Mouse (Mus musculus) midbrain, postnatal 0 days (tissue): ENCODE measurements around the gene Rpl41. TPM values are rescaled to one million over a fixed set of nuclear protein-coding genes. Genes with fewer than 3 reads are reported as not detected.

Experiments used
- ATAC-seq: fragments of 200-750 bp; cut with Nextera tagmentation; 2 replicates; pipeline ENCODE4 v1.8.0; 2017; ENCODE audit warnings: moderate number of reproducible peaks, mild to moderate bottlenecking, moderate TSS enrichment, moderate library complexity; ENCODE audit not compliant: low FRiP score
- DNase-seq: peaks from one replicate; pipeline ENCODE4 v3.0.0-alpha.2; 2015; ENCODE audit warnings: low spot score
- H3K27ac ChIP-seq: fragments of 300-500 bp; sonication (generic); 2 replicates; pipeline ENCODE4 v1.5.1; 2014; ENCODE audit warnings: low read depth, mild to moderate bottlenecking, low read length, mixed read lengths
- H3K27me3 ChIP-seq: fragments of 300-500 bp; sonication (generic); 2 replicates; pipeline ENCODE4 v1.6.1; 2014; ENCODE audit warnings: low read length, control low read depth, mixed read lengths; ENCODE audit not compliant: insufficient read depth
- H3K36me3 ChIP-seq: fragments of 300-500 bp; sonication (generic); 2 replicates; pipeline ENCODE4 v1.6.1; 2014; ENCODE audit warnings: low read length, control low read depth, mixed read lengths; ENCODE audit not compliant: insufficient read depth
- H3K4me1 ChIP-seq: fragments of 300-500 bp; sonication (generic); 2 replicates; pipeline ENCODE4 v1.6.1; 2014; ENCODE audit warnings: mild to moderate bottlenecking, control low read depth, antibody characterized with exemption, low read length, mixed read lengths; ENCODE audit not compliant: insufficient read depth
- H3K4me2 ChIP-seq: fragments of 300-500 bp; sonication (generic); 2 replicates; pipeline ENCODE4 v1.6.1; 2014; ENCODE audit warnings: low read depth, mild to moderate bottlenecking, low read length, mixed read lengths; ENCODE audit not compliant: poor library complexity, severe bottlenecking
- H3K4me3 ChIP-seq: fragments of 300-500 bp; sonication (generic); 2 replicates; pipeline ENCODE4 v1.5.1; 2014; ENCODE audit warnings: low read depth, mild to moderate bottlenecking, low read length, moderate library complexity
- H3K9ac ChIP-seq: fragments of 300-500 bp; sonication (generic); replicated peaks from 2 replicates; pipeline ENCODE4 v1.6.1; 2014; ENCODE audit warnings: mild to moderate bottlenecking, low read length, moderate library complexity, mixed read lengths; ENCODE audit not compliant: poor library complexity, severe bottlenecking
- H3K9me3 ChIP-seq: fragments of 300-500 bp; sonication (generic); 2 replicates; pipeline ENCODE4 v1.6.1; 2016; ENCODE audit warnings: low read length, control low read depth
- CTCF ChIP-seq: IDR thresholded peaks from 2 replicates; pipeline ENCODE4 v1.5.1; 2016; ENCODE audit warnings: antibody characterized with exemption, mild to moderate bottlenecking
- WGBS: fragments of 180-500 bp; shearing (Covaris S2); extraction: QIAGEN DNeasy Blood & Tissue Kit; methylation state at CpG from one replicate; pipeline ENCODE4 v1.1.7; 2014; 5-methylcytosine and 5-hydroxymethylcytosine counted together
- polyA plus RNA-seq: library from polyadenylated mRNA; unstranded; fragments of >200 nt; fragmentation: Nextera tagmentation; extraction: Ambion mirVana; gene quantifications from 2 replicates; pipeline ENCODE4 v1.2.1, GENCODE M21; 2015
- total RNA-seq: library from RNA; depleted of rRNA; stranded (reverse); fragments of >200 nt; gene quantifications from 2 replicates; pipeline ENCODE4 v1.2.3, GENCODE M21; 2014

Rpl41 gene
- total and polyA plus RNA-seq, 2 experiments from 2014 or later: 807 to 2,464 TPM

DNA sequence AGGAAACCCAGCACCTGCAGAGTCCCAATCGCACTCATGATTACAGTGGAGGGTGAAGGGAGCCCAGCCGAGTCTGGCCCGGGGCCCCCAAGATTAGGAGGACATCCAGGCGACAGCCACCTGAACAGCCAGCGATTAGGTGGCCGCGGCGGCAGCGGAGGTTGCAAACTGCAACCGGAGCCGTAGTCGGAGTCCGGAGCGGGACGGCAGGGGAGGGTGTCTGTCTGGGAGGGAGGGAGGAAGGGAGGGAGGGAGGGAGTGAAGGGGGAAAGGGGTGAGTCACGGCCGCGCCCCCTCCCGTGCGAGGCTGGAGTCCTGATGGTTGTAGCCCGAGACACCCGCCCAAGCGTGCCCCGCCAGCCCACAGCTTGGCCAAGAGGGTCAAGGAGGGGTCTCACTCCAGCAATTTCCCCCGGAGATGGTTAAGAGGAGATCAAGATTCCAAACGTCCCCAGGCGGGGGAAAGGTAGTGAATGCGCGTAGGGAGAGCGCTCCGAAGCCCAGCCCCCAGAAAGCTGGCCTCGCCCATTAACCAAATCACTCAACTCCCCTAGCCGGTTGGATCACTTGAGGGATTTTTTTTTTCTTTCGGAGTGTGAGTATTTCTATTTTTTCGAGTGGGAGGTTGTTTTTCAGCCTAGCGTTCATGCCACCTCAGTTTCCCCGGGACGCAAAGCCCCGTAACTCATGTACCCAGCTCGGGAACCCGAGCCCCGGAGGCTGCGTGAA is 40.5 kb upstream of the Rpl41 start, which contains the start of gene Erbb3:
Erbb3 (minus strand) TSS at position 189 of the 729 bp plus-strand sequence.
- Histone ChIP-seq H3K9ac (peak within 1 kb of the TSS; percentile 45), H3K27ac (no peak within 1 kb of the TSS), H3K4me1 (peaks cover 6% of the 10 kb centered on the region; the same call in 1 of the 2 replicates), H3K36me3 (no peaks in the 10 kb centered on the region), H3K4me2 (peak within 1 kb of the TSS; percentile 99), H3K4me3 (peak within 1 kb of the TSS; percentile 53), H3K27me3 (peaks cover 24% of the 10 kb centered on the region), H3K9me3 (no peaks in the 10 kb centered on the region)
- under 1% methylated on average over 39 of the region's 43 CpGs for WGBS
- 0 out of 2 replicates have a peak, but pooled peaks have one; percentile 44 for ATAC-seq
- DNase-seq: peak; percentile 18
- no peak for TF ChIP-seq CTCF

DNA sequence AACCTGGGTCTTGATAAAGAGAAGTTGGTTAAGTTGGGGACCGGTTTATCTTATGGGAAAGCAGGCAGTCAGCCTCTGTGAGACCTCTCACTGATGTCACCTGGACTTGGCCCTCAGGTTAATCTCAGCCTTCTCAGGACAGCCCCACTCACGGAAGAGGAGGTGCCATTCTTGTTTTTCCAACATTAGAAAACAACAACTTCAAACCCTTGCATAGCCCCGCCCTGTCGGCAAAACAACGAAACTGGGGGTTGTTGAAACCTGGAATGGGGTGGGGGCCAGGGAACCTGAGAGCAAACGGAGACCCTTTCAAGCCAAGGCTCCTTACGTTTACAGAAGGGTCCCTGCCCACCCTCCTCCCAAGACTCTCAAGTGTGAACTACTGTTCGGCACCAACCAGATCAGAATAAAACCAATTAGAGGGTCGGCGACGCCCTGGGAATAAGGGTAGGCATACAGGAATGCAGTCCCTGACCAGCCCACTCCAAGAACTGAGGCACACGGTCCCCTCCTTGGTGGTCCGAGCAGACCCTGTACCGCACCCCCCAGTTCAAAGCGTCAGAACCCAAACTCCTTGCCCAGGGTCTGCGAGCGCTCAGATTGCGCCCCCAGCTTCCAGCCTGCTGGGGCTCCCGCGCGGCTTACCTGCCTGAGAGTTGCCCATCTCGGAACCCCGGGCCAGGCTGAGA is 39.8 kb upstream of the Rpl41 start:
- Histone ChIP-seq H3K4me1 (peaks cover 6% of the 10 kb centered on the region; the same call in 1 of the 2 replicates), H3K4me3 (peak overlapping the region; percentile 53), H3K27ac (no peak overlapping the region), H3K4me2 (peak overlapping the region; percentile 99), H3K9me3 (no peaks in the 10 kb centered on the region), H3K36me3 (no peaks in the 10 kb centered on the region), H3K9ac (peak overlapping the region; percentile 45), H3K27me3 (peaks cover 24% of the 10 kb centered on the region)
- 4% methylated on average over 23 of the region's 23 CpGs for WGBS
- ATAC-seq (0 out of 2 replicates have a peak, but pooled peaks have one; percentile 10), DNase-seq (no peak)
- no peak for TF ChIP-seq CTCF

DNA sequence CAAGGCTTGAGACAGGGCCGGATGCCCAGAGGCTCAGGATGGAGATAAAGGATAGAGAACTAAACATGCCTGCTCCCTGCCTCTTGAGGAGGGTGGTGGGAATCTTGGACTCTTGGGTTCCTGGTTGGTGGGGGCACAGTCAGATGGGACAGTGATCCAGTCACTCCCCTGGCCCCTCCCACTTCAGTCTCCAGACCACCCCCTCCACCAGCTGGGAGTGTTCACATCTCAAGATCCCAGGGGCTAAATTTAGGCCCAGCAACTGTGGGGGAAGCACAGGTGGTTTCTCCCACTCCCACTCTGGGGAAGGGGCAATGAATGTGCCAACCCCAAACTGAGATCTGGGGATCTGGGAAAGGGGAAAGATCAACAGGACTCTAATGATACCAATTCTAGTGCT is 39.0 kb upstream of the Rpl41 start:
- Histone ChIP-seq H3K4me1 (peaks cover 6% of the 10 kb centered on the region; the same call in 1 of the 2 replicates), H3K9ac (no peak overlapping the region), H3K4me2 (no peak overlapping the region), H3K27me3 (peaks cover 24% of the 10 kb centered on the region), H3K27ac (no peak overlapping the region), H3K36me3 (no peaks in the 10 kb centered on the region), H3K4me3 (no peak overlapping the region), H3K9me3 (no peaks in the 10 kb centered on the region)
- WGBS: 12% methylated on average over 1 of the region's 1 CpGs
- TF ChIP-seq CTCF: no peak
- DNase-seq (no peak), ATAC-seq (no peak)

DNA sequence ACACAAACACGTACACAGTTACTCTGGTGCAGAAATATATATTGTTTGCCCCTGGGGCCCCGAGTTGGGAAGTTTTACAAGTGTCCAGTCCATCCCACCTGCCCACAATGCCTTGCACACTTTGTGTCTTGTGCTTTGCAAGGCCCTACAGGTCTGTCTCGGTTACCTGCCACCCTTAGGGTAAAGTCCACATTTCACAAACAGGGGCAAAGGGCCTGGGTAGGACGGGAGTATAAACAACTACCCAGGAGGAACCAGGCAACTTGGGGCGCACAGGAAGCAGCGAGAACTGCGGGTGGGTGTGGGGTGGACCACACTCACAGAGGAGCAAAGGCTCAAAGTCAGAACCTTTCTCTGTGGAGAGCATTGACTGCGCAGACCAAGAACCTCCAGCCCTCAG is 38.6 kb upstream of the Rpl41 start:
- TF ChIP-seq CTCF: no peak
- no peaks in the 10 kb centered on the region for H3K9me3 ChIP-seq

DNA sequence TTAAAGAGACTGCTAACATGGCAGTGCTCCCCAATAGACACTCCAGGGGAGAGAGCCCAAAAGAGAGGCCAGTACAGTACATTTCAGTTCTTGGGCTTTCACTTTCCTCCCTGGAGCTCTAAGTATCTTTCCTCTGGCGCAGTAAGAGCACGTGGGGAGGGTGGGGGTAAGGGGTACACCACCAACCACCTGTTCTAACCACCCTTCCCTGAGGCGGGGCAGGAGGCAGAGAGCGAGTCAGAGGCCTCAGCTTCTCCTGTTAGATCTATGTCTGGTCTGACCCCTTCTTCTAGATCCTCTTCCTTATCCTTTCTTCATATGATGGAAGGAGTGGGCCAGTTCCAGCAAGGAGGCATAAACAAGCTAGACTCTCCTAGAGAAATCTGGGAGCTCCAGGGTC is 38.0 kb upstream of the Rpl41 start:
- Histone ChIP-seq H3K27me3 (peaks cover 24% of the 10 kb centered on the region), H3K4me2 (no peak overlapping the region), H3K9me3 (no peaks in the 10 kb centered on the region), H3K36me3 (no peaks in the 10 kb centered on the region), H3K27ac (no peak overlapping the region), H3K4me3 (no peak overlapping the region), H3K4me1 (peaks cover 6% of the 10 kb centered on the region; the same call in 1 of the 2 replicates), H3K9ac (no peak overlapping the region)
- no peak for TF ChIP-seq CTCF
- no peak for ATAC-seq
- no peak for DNase-seq
- WGBS: 67% methylated on average over 4 of the region's 4 CpGs

More for the DNA sequence above, 38.6 kb upstream of the Rpl41 start:
- H3K4me1 ChIP-seq: peaks cover 6% of the 10 kb centered on the region; the same call in 1 of the 2 replicates
- ATAC-seq: no peak
- no peak overlapping the region for H3K4me2 ChIP-seq
- DNase-seq: no peak
- no peaks in the 10 kb centered on the region for H3K36me3 ChIP-seq
- H3K27me3 ChIP-seq: peaks cover 24% of the 10 kb centered on the region
- no peak overlapping the region for H3K9ac ChIP-seq
- 61% methylated on average over 8 of the region's 8 CpGs for WGBS
- H3K4me3 ChIP-seq: no peak overlapping the region
- no peak overlapping the region for H3K27ac ChIP-seq

DNA sequence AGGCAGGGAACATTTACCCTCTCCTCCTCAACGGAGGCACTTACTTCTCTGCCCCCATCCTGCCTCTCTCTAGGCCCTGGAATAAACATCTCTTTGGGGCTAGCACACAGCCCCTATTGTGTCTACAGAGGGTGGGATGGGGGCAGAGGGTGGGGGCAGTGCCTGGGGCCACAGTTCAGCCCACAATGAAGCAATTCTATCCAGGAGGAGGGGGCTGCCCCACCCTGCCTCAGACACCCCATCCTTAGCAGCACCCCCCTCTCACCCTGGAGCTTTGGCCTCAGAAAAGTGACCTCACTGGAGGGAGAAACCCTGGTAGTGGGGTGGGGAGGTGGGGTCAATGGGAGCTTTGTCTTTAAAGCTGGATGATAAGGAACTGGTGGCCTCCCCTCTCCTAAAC is 37.4 kb upstream of the Rpl41 start:
- 8% methylated on average over 1 of the region's 1 CpGs for WGBS
- Histone ChIP-seq H3K4me2 (no peak overlapping the region), H3K9ac (no peak overlapping the region), H3K36me3 (no peaks in the 10 kb centered on the region), H3K4me3 (no peak overlapping the region), H3K4me1 (peaks cover 6% of the 10 kb centered on the region; the same call in 1 of the 2 replicates), H3K27me3 (peaks cover 24% of the 10 kb centered on the region), H3K27ac (no peak overlapping the region), H3K9me3 (no peaks in the 10 kb centered on the region)
- ATAC-seq: no peak
- TF ChIP-seq CTCF: no peak
- DNase-seq: no peak
